Mouse (Mus musculus): ENCODE measurements around the gene Wasf3. TPM values are rescaled to one million over a fixed set of nuclear protein-coding genes. Genes with fewer than 3 reads are reported as not detected.

The Wasf3 gene
- polyA plus RNA-seq, 1 experiment from 2014 or later: 0.84 TPM

DNA sequence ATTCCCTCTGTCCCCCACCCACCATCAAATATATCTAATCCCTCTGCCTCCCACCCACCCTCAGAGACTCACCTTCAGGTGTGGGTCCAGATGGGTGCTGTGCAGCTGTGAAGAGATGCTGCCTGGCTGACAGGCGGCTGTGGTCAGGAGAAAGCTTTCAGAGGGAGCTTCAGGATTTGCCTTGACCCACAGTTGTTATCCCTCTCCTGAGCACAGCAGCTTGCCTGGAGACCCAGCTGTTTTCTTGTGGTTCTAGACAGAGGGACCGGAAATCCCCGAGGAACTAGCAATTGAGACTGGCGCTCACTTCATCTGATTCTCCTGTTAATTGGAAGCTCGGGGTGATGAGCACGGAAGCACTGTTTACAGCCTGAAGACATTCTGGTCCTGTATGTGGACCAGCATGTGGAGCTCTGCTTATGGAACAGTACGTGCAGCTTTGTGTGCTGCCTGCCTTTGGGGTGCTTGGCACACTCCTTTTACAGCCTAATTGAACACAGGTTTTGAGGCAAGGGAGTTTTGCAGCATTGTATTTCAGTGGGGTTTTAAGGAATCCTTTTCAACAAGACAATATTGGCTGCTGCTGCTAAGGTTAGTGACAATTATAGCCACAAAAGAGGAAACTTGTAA is 54.5 kb downstream of the Wasf3 start:
- Histone ChIP-seq H3K36me3 (ENCODE audit: insufficient read depth) (no peaks in the 10 kb centered on the region), H3K27ac (ENCODE audit: low read depth) (no peak overlapping the region), H3K9me3 (ENCODE audit: low read depth, low read length) (0 out of 2 replicates have a peak, but pooled peaks cover 4% of the 10 kb centered on the region), H3K27me3 (ENCODE audit: insufficient read depth, low read length) (no peaks in the 10 kb centered on the region), H3K4me2 (no peak overlapping the region), H3K4me1 (ENCODE audit: insufficient read depth) (no peaks in the 10 kb centered on the region), H3K4me3 (ENCODE audit: low read depth, low read length) (no peak overlapping the region), H3K9ac (no peak overlapping the region)
- 91% methylated on average over 7 of the region's 7 CpGs for WGBS
- DNase-seq (no peak), ATAC-seq (ENCODE audit: insufficient read depth) (no peak)
- no peak for TF ChIP-seq CTCF (IDR thresholded peaks at IDR 0.05; ENCODE audit: low read depth)

DNA sequence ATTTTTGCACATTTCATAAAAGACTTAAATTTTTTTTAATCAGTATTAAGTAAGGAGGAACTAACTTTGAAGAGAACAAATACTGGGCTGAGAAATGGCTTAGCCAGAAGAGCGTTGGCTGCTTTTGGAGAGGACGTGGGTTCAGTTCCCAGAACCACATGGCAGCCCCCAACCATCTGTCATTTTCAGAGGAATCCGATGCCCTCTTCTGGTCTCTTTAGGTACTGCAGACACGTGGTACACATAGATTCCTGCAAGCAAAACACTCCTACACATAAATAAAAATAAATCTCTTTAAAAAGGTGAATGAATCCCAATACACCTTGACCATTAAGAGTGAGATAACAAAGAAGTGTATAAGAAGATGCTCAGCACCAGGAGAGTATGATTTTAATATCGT is 55.5 kb downstream of the Wasf3 start:
- TF ChIP-seq CTCF (IDR thresholded peaks at IDR 0.05; ENCODE audit: low read depth): peak; percentile 31; the same call in 1 of the 2 replicates
- 94% methylated on average over 5 of the region's 5 CpGs for WGBS
- DNase-seq (no peak), ATAC-seq (ENCODE audit: insufficient read depth) (no peak)
- no peak overlapping the region for H3K4me3 ChIP-seq (ENCODE audit: low read depth, low read length)
- no peaks in the 10 kb centered on the region for H3K4me1 ChIP-seq (ENCODE audit: insufficient read depth)
- H3K4me2 ChIP-seq: no peak overlapping the region
- H3K27me3 ChIP-seq (ENCODE audit: insufficient read depth, low read length): no peaks in the 10 kb centered on the region
- 0 out of 2 replicates have a peak, but pooled peaks cover 4% of the 10 kb centered on the region for H3K9me3 ChIP-seq (ENCODE audit: low read depth, low read length)
- no peaks in the 10 kb centered on the region for H3K36me3 ChIP-seq (ENCODE audit: insufficient read depth)
- H3K27ac ChIP-seq (ENCODE audit: low read depth): no peak overlapping the region
- H3K9ac ChIP-seq: no peak overlapping the region

DNA sequence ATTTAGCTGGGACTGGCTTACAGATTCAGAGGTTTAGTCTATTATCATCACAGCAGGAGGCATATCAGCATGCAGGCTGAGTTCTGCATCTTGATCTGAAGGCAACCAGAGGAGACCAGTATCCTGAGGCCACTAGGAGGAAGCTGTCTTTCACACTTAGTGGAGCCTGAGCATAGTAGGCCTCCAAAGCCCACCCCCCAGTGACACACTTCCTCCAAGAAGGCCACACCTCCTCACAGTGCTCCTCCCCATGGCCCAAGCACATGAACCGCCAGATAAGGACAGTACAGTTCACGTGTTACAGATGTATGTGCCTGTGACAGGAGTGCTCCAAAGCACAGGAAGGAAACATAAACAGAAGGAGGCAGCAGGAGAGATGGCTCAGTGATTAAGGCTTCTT is 58.0 kb downstream of the Wasf3 start:
- H3K36me3 ChIP-seq (ENCODE audit: insufficient read depth): no peaks in the 10 kb centered on the region
- ATAC-seq (ENCODE audit: insufficient read depth): no peak
- 42% methylated on average over 2 of the region's 2 CpGs for WGBS

DNA sequence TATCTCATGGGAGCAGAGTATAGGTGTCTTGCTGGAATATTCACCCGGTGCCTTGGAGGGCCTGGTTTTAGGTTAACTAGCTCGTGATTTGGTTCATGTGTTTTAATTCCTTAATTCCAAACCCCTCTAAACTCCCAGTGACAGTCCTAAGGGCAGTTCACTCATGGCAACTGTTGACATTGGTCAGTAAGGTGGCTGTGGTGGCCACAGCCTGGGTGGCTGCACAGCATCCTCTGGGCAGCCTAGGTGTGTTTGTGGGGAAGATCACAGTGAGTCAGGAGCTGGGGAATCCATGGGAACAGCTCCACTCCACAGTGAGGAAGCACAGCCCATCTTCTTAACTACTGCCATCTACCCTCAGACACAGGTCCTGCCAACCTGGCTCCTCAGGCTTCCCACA is 61.8 kb downstream of the Wasf3 start:
- H3K27me3 ChIP-seq (ENCODE audit: insufficient read depth, low read length): no peaks in the 10 kb centered on the region
- H3K4me3 ChIP-seq (ENCODE audit: low read depth, low read length): no peak overlapping the region
- TF ChIP-seq CTCF (IDR thresholded peaks at IDR 0.05; ENCODE audit: low read depth): no peak
- no peak for DNase-seq
- no peaks in the 10 kb centered on the region for H3K4me1 ChIP-seq (ENCODE audit: insufficient read depth)
- no peak overlapping the region for H3K27ac ChIP-seq (ENCODE audit: low read depth)
- ATAC-seq (ENCODE audit: insufficient read depth): no peak
- H3K9me3 ChIP-seq (ENCODE audit: low read depth, low read length): no peaks in the 10 kb centered on the region
- H3K4me2 ChIP-seq: no peak overlapping the region
- 67% methylated on average over 2 of the region's 2 CpGs for WGBS
- no peaks in the 10 kb centered on the region for H3K36me3 ChIP-seq (ENCODE audit: insufficient read depth)
- no peak overlapping the region for H3K9ac ChIP-seq

More for the DNA sequence above, 58.0 kb downstream of the Wasf3 start:
- 0 out of 2 replicates have a peak, but pooled peaks cover 4% of the 10 kb centered on the region for H3K9me3 ChIP-seq (ENCODE audit: low read depth, low read length)
- H3K4me3 ChIP-seq (ENCODE audit: low read depth, low read length): no peak overlapping the region
- no peak for TF ChIP-seq CTCF (IDR thresholded peaks at IDR 0.05; ENCODE audit: low read depth)
- DNase-seq: no peak
- no peaks in the 10 kb centered on the region for H3K4me1 ChIP-seq (ENCODE audit: insufficient read depth)
- no peaks in the 10 kb centered on the region for H3K27me3 ChIP-seq (ENCODE audit: insufficient read depth, low read length)
- no peak overlapping the region for H3K4me2 ChIP-seq
- H3K9ac ChIP-seq: no peak overlapping the region
- no peak overlapping the region for H3K27ac ChIP-seq (ENCODE audit: low read depth)

DNA sequence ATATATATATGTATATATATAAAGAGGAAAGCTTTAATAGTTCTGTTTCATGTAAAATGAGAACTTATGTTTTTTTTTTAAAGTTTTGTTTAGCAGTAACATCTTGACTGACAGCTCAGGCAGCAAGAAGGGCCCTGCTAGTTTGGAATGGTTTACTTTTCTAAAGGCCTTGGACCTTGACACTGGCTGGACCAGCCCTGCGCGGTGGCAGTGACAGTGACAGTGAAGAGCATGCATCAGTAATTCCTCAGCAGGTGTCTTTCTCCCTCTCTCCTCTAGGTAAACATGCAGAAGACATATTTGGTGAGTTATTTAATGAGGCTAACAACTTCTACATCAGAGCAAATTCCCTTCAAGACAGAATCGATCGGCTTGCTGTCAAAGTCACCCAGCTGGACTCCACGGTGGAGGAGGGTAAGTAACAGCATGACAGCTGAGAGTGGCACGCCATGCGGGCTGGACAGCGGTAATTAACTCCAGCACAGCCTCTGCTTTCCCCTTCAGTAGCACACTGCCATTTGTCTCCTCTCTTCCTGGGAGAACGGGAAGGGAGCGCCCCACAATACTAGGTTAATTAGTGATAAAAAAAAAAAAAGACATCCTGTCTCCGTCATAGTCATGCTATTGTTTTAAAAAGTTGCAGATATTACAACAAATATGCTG is 66.9 kb downstream of the Wasf3 start:
- no peak for ATAC-seq (ENCODE audit: insufficient read depth)
- H3K9ac ChIP-seq: no peak overlapping the region
- no peak for TF ChIP-seq CTCF (IDR thresholded peaks at IDR 0.05; ENCODE audit: low read depth)
- no peaks in the 10 kb centered on the region for H3K9me3 ChIP-seq (ENCODE audit: low read depth, low read length)
- no peaks in the 10 kb centered on the region for H3K36me3 ChIP-seq (ENCODE audit: insufficient read depth)
- no peak overlapping the region for H3K4me2 ChIP-seq
- H3K4me1 ChIP-seq (ENCODE audit: insufficient read depth): no peaks in the 10 kb centered on the region
- 73% methylated on average over 11 of the region's 11 CpGs for WGBS
- no peak overlapping the region for H3K4me3 ChIP-seq (ENCODE audit: low read depth, low read length)
- DNase-seq: no peak
- H3K27ac ChIP-seq (ENCODE audit: low read depth): no peak overlapping the region
- no peaks in the 10 kb centered on the region for H3K27me3 ChIP-seq (ENCODE audit: insufficient read depth, low read length)

DNA sequence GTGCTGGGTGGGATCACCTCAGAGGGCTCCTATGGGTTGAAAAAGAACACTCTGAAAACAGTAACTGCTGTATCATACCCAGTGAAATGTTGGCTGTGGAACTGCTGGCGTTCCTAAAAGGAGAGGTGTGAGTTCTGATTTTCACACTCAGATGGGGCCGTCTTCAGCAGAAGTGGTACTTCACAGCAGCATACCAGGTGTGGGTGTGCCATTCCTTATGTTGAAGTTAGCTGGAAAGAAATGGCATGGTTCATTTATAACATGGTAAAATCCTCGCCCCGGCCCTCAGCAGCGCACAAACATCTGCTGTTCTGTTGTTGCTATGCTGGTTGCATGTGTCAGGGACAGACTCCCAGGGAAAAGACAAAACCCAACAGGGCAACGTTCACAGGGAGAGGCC is 68.8 kb downstream of the Wasf3 start:
- Histone ChIP-seq H3K4me2 (no peak overlapping the region), H3K36me3 (ENCODE audit: insufficient read depth) (no peaks in the 10 kb centered on the region), H3K4me3 (ENCODE audit: low read depth, low read length) (no peak overlapping the region), H3K9me3 (ENCODE audit: low read depth, low read length) (no peaks in the 10 kb centered on the region), H3K27ac (ENCODE audit: low read depth) (no peak overlapping the region), H3K4me1 (ENCODE audit: insufficient read depth) (no peaks in the 10 kb centered on the region), H3K27me3 (ENCODE audit: insufficient read depth, low read length) (no peaks in the 10 kb centered on the region), H3K9ac (no peak overlapping the region)
- 88% methylated on average over 6 of the region's 6 CpGs for WGBS
- ATAC-seq (ENCODE audit: insufficient read depth) (no peak), DNase-seq (no peak)
- TF ChIP-seq CTCF (IDR thresholded peaks at IDR 0.05; ENCODE audit: low read depth): no peak

DNA sequence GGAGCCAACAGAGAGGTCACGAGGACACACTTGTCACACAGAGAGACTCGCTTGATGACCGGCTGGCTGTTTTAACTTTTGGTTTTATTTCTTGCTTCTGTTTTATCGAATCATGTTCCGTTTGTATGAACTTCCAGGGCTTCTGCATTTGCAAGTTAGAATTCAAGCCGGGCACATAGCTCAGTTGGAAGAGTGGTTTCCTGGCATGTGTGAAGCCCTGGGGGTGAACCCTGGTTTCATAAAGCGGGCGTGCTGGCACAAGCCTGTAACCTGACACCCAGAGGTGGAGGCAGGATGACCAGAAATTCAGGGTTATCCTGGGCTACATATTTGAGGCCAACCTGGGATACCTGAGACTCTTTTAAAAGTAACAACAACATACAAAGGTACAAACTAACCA is 76.8 kb downstream of the Wasf3 start:
- no peak for DNase-seq
- no peak for TF ChIP-seq CTCF (IDR thresholded peaks at IDR 0.05; ENCODE audit: low read depth)
- no peak overlapping the region for H3K27ac ChIP-seq (ENCODE audit: low read depth)
- 66% methylated on average over 8 of the region's 8 CpGs for WGBS
- H3K36me3 ChIP-seq (ENCODE audit: insufficient read depth): no peaks in the 10 kb centered on the region
- H3K27me3 ChIP-seq (ENCODE audit: insufficient read depth, low read length): no peaks in the 10 kb centered on the region
- no peak overlapping the region for H3K4me2 ChIP-seq
- H3K4me1 ChIP-seq (ENCODE audit: insufficient read depth): no peaks in the 10 kb centered on the region
- no peak for ATAC-seq (ENCODE audit: insufficient read depth)
- no peak overlapping the region for H3K9ac ChIP-seq
- no peaks in the 10 kb centered on the region for H3K9me3 ChIP-seq (ENCODE audit: low read depth, low read length)
- no peak overlapping the region for H3K4me3 ChIP-seq (ENCODE audit: low read depth, low read length)
